Mouse (Mus musculus): ENCODE results near the gene Rras2.
A peak's percentile ranks its signal among the peaks of the same experiment; 100 is the strongest.

Rras2 gene

GRCm38 (mm10) chr7:114117444-114117905 lies at the start of gene Rras2:
Gene Rras2, minus strand, starts transcription at chr7:114117781.
- peak; percentile 65 for DNase-seq (ENCODE audit: low read depth)

DNA sequence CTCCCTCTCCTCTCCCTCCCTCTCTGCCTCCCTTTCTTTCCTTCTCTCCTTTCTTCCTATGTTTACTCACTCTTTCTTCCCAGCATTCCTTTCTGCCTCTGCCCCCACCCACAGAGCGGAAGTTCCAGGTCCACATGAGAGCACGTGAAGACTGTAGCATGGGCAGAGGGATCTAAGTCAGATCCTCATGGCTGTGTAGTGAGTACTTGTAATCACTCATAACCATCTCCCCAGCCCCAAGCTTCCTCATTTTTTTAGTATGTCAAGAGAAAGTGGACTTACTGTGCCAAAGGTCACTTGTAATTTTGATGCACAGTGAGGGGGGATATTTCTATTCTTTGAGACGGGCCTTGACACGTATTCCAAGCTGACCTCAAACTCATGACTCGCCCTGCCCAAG lies 45.4 kb upstream of the Rras2 start:
- no peak for DNase-seq (ENCODE audit: low read depth)

DNA sequence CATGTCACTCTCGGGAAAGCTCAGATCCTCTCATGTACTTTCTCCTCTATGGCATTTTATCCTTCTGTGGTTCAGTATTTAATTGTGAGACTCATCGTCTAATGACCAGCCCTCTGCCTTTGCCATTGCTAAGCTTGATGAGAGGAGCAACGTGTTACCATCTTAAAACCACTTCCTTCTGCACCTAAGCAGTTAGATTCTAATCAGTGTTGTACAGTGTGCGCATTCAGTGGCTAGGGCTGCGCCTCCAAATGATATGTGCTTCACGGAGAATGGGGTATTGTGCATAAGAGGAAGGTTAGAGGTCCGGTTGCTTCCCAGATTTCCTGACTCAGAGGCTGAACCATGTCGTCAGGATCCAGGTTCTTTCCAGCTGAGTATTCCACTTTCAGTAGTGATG lies 43.5 kb upstream of the Rras2 start:
- DNase-seq (ENCODE audit: low read depth) = no peak

DNA sequence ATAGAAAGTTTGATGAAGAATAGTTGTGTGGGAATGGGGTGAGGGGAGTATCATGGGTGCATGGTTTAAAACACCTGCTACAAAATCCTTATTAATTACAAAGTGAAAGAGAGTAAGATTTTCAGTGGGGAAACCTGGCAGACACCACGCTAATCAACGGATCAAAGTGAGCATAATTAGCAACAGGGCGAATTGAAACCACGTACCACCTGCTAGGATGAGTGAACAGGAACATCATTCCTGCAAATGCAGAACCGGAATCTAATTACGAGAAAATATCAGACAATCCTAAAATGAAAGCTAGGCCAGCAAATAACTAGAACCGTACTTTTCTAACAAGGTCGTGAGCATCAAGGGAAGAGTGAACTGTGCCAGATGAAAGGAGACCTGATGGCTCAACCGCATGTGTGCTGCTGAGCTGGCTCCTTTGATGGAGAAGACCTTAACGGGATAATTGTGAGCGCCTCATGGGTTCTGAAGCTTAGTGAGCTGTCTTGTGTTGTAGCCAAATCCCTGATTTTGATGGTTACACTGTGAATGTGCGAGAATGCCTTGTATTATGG lies 40.2 kb upstream of the Rras2 start:
- no peak for DNase-seq (ENCODE audit: low read depth)

DNA sequence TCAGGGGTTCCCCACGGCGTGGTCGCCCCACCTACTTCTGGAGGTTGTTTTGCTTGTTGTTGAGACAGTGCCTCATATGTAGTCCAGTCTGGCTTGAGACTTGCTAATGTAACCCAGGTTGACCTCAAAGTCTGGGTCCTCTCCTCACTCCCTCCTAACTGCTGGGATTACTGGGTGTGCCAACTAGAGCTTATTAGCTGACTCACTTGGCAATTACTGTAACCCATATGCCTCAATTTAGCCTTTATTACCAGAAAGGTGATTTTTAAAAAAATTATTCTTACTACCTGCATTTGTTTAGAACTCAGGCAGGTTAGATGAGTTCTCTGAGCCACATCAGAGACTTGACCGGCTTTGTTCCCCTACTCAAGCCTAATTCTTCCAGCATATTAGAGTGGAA lies 38.8 kb upstream of the Rras2 start:
- DNase-seq (ENCODE audit: low read depth) = no peak

GRCm38 (mm10) chr7:114155053-114155865 lies 37.7 kb upstream of the Rras2 start:
- DNase-seq (ENCODE audit: low read depth) = no peak

DNA sequence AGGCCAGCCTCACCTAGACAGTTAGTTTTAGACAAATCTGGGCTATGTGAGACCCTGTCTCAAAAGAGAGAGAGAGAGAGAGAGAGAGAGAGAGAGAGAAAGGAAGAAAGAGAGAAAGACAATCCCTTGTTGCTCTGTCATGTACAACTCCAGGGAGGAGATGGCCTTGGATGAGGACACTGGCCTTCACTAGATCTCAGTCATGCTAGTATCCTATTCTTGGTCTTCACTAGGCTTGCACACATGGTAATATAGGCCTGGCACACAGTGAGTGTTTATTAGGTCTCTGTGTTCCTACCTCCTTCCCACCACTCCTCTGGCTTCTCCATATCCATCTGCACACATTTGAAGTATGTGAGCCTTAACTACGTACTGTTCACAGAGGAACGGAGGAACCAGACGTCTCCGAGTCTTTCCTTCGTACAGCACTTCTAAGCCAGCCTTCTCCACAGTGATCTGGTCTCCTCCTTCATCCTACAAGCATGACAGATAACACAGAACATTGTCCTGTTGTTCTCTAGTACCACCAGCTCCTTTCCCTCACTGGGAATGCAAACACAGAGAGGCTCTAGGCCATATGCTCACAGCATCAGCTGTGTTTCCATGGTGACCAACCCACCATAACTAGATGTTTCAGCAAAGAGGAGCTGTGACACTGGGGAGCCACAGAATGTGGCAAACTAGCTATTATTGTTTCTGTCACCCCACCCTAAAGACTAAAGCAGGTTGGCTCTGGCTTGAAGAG lies 33.6 kb upstream of the Rras2 start:
- no peak for DNase-seq (ENCODE audit: low read depth)

GRCm38 (mm10) chr7:114149564-114149963 lies 32.0 kb upstream of the Rras2 start:
- DNase-seq (ENCODE audit: low read depth) = no peak

- no peak for DNase-seq (ENCODE audit: low read depth)
Measured at GRCm38 (mm10) chr7:114149135-114149534, 31.6 kb upstream of the Rras2 start.

DNA sequence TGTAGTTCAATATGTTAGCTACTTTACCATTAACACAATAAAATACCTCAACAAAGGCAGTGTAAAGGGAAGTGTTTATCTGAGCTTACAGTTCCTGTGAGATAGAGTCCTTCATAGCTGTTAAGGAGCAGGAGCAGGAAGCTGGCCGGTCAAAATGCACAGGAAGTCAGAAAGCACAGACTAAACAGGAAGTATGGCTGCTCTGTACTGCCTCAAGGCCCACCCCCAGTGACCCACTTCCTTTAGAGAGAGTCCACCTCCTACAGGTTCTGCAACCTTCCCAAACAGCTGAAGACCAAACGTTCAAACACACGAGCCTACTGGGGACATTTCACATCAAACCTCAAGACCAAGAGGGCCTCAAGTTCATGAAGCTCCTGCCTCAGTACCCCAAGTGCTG lies 28.3 kb upstream of the Rras2 start:
- DNase-seq (ENCODE audit: low read depth) = no peak

DNA sequence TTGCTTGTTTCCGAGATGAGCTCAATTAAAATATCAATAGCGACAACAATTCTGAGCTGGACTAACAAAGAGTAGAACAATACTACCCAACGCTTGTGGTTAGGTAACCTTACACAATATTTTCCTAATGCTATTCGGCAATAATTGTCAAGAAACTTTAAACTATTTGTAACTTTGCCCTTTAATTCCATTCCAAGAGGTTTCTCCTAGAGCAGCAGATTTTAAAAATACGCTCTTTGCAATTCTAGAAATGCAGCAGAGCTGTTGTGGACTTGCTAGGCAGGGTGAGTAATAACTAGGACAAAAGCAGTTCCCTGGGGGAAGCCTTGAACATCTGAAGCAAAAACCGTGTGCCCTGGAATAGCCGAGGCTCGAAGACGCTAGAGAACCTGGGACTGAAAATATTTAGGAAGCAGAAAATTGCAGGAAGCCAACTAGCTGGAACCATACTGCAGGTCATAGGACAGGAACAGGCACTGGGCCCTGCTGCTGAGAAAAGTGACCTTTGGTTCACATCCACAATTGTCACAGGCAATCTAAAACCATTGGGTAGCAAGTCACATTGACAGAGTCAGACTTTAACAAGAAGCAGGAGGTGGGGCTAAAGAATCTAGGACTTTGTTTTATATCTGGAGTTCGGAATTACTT lies 24.7 kb upstream of the Rras2 start:
- no peak for DNase-seq (ENCODE audit: low read depth)

DNA sequence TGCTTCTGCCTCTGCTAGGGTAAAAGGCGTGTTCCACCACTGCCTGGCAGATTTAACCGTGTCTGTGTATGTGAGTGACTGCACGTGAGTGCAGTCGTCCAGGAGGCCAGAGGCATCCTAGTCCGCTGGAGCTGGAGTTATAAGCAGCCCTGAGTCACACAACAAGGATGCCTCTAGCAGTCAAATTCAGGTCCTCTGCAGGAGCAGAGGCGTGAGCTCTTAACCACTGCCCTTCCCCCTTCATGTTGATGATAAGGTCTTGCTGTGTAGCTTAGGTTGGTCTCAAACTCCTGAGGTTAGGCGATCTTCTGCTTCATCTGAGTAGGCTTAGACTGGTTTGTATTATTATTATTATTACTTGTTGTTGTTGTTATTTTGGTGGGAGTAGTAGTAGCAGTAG lies 22.4 kb upstream of the Rras2 start:
- no peak for DNase-seq (ENCODE audit: low read depth)

- no peak for DNase-seq (ENCODE audit: low read depth)
Measured at GRCm38 (mm10) chr7:114139400-114139799, 21.8 kb upstream of the Rras2 start.

DNA sequence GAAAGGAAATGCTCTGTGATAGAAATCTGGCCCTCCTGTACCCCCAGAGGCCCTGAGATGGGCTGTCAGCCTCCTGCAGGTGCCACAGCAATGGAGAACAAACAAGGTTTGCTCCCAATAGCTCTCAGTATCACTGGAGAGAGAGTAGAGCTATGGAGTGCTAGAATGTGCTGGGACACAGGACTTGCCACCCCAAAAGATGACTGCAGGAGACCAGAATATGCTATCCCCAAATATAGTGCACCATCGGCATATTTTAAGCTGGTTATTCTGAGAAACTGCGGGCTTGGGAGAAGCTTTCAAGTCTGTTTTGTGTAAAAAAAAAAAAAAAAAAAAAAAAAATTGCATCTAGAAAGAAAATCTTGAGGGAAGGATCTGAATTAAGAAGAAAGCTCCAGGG lies 20.7 kb upstream of the Rras2 start:
- no peak for DNase-seq (ENCODE audit: low read depth)

DNA sequence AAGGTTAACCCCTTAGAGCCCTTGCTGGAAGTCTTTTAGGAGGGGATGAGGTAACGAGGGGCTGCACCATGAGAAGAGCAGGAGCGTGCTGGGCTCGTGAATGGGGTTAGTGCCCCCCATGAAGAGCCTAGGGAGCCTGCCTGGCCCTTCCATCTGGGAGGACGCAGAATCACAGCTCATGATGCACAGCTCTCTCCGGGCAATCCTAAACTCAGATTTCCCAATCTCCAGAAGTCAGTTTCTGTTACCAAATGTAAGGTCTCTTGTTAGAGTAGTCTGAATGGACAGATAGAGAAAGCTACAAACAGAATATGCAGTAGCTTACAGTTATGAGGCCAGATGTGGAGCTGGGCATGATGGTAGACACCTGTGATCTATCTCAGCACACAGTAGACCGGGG lies 17.6 kb upstream of the Rras2 start:
- no peak for DNase-seq (ENCODE audit: low read depth)

DNA sequence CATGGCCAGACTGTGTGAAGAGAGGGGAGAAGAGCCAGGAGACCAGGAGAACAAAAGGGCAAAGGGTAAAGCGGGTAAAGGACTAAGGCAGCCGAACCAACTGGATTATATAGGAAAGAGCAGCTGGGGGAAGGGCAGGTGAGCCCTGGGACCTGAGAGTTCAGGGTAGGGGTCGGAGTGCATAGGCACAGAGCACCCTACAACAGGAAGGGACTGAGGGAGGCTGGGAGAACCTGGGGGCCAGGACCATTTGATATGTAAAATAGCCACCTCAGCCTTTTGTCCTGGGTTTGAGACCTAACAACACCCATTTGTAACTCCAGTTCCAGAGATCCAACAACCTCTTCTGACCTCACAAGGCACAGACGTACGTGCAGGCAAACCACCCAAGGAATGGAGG lies 16.4 kb upstream of the Rras2 start:
- DNase-seq (ENCODE audit: low read depth) = no peak

DNA sequence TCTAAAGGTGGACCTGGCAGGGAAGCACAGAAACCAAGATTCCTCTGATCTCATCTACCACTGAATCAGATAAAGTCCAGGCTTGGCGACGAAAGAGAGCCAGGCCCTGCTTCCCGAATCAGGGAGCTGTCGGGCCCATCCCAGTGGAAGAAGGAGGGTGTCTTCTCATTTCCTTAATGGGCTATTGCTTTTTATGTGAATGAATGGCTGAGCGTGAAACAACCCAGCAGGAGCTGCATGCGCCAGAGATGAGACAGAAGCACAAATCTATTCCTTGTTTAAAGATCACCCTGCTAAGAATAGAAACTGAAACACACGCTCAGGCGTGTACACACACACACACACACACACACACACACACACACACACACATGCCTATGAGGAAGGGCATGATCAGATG lies 14.7 kb upstream of the Rras2 start:
- DNase-seq (ENCODE audit: low read depth) = no peak

DNA sequence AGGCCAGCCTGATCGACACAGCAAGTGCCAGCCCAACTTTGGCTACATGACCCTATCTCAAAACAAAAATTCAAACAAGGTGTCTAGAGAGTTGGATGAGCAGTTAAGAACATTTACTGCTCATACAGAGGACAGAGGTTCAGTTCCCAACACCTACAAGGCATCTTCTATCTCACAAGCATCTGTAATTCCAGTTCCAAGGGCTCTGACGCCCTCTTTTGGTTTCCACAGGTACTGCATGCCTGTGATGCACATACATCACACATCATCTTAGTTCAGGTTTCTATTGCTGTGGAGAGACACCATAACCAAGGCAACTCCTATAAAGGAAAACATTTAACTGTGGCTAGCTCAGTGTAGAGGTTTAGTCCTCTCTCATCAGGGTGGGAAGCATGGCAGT lies 11.7 kb upstream of the Rras2 start:
- no peak for DNase-seq (ENCODE audit: low read depth)

GRCm38 (mm10) chr7:114118180-114118579 lies 599 bp upstream of the Rras2 start:
- DNase-seq (ENCODE audit: low read depth) = no peak

DNA sequence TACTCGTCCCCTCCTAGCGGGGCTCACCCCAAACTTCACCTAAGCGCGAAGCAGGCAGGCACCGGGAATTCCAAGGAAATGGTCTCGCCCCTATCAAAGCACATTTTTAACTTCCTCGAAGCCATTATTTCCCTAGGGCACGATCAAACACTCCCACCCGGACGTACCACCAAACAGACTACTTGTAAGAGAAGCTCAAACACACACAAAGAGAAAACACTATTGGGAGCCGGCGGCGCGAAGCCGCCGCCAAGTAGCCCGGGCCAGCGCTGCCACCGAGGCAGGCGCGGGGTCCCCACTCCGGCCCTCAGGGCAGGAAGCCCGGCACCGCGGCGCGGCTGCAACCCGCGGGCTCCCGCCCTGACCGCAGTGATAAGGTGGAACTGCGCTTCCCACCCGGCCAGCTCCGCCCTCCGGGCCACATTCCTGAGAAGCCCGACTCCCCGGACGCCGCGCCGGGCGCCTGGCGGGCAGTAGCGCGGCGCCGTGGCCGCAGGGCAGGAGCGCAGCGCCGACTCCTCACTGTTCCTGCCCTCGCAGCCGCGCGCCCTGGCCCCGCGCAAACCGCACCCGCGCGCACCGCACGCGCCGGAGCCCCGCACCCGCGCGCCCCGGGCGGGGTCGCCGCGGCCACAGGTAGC lies 750 bp downstream of the Rras2 start:
- peak; percentile 12 for DNase-seq (ENCODE audit: low read depth)

DNA sequence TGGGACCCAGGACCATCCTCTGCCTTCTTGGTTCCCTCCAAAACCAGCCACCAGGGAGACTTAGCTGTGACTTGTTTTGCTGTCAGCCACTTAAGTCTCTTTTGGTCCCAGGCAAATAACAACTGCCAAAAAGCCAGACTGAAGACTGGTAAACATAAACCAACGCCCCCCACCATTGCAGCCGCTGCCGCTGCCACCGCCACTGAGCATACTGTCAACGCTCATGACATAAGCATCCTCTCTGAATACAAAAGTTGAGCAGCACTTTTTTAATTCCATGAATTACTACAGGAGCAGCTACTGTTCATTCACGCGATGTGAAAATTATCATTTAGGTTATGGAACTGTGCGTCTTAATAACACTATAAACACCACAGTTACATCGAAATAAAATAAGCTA lies 1.6 kb downstream of the Rras2 start:
- DNase-seq (ENCODE audit: low read depth) = no peak

DNA sequence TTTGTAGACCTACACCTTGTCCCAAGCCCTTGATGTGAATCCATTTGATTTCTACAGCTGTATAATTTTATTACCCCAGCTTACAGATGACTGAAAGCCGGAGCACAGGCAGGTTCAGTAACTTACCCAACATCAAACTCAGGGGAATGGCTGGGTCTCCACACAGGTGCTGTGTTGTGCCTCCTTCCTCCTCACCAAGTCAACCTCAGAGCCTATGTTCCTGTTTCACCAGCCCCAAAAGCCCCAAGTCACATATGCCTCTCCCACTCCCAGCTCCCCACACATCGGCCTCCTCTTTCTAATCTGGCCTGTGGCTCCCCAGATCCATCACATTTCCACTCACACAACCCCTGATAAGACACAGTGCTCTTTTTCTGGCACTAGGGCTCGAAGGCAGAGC lies 2.6 kb downstream of the Rras2 start:
- DNase-seq (ENCODE audit: low read depth) = no peak

Measured in c-Kit-positive CD71-negative TER-119-negative erythroid progenitor cells, embryonic 14.5 days (primary cell).